Mouse (Mus musculus): ENCODE results near the gene Nxnl2.

GRCm38 (mm10) chr13:51170215-51170614, 607 bp upstream of the Nxnl2 start:
- no peak for TF ChIP-seq POLR2A (IDR thresholded peaks at IDR 0.05; ENCODE audit: insufficient read length, low read depth)
- no peak for TF ChIP-seq USF1 (IDR thresholded peaks at IDR 0.05; ENCODE audit: low read depth)
- no peak for TF ChIP-seq CEBPB (IDR thresholded peaks at IDR 0.05; ENCODE audit: insufficient read depth, poor library complexity, severe bottlenecking)

All from myocyte (in vitro differentiated cells).